Comparison of ENCODE assay signal across 8 mouse cellular contexts in the genomic region with DNA sequence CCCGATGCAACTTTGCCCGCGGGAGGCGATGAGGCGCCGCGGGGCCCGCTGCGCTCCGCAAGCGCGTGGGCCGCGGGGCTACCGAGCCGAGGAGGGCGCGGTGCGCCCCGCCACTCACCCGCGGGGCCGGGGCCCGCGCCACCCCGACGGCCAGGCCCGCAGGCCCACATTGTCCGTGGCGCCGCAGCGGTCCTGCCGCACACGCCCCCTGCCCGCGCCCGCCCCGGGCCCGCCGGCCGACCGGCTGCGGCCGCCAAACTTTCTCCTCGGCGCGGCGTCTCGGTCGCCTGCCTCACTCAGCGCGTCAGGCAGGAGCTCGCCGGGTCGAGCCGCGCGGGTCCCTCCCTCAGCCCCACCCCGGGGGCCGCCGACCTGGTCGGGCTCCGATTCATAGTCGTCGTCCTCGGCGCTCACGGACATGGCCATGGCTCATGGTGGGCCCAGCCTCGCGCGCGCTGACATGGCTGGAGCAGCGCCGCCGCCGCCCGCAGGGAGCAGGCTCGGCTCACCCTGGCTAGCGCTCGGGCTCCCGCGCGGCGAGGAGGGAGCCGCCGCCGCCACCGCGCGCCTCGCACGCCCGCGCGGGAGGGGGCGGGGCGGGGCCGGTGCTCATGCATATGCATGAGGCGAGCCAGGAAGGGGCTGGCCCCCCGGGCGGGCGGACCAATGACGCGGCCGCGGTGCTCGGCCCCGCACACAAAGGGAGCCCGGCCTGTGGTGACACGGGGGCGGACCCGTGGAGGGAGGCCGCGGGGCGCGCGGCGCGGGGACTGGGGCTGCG. TPM values are rescaled to one million over a fixed set of nuclear protein-coding genes. Genes with fewer than 3 reads are reported as not detected.
A peak's percentile ranks its signal among the peaks of the same experiment; 100 is the strongest.
DNase-seq lines count a peak whose midpoint lies in the region; ATAC-seq lines count a peak whose summit lies in the region.

No protein-coding gene starts in this region.

- ATAC-seq in hindbrain, embryonic 13.5 days (ENCODE audit: low FRiP score): peak; percentile 97

- WGBS in hindbrain, embryonic 13.5 days: 1% methylated on average over 83 of the region's 120 CpGs

- H3K4me3 ChIP-seq in hindbrain, embryonic 13.5 days: peak overlapping the region; percentile 86

- no peaks in the 10 kb centered on the region for H3K36me3 ChIP-seq in hindbrain, embryonic 13.5 days

- H3K9ac ChIP-seq in hindbrain, embryonic 13.5 days: peak overlapping the region; percentile 95

- H3K27me3 ChIP-seq in hindbrain, embryonic 13.5 days: no peaks in the 10 kb centered on the region

- peaks cover 44% of the 10 kb centered on the region for H3K4me1 ChIP-seq in hindbrain, embryonic 13.5 days (replicated peaks)

- H3K9me3 ChIP-seq in hindbrain, embryonic 13.5 days: no peaks in the 10 kb centered on the region

- H3K4me2 ChIP-seq in hindbrain, embryonic 13.5 days: peak overlapping the region; percentile 71

- peak; percentile 83 for DNase-seq in R1 (ENCODE audit: low read depth, low spot score)
- DNase-seq in cerebellum, postnatal 14 days: peak; percentile 79 to 84
- peak; percentile 69 to 71 for DNase-seq in frontal cortex, postnatal 14 days (ENCODE audit: low spot score in 2 of 2)
- DNase-seq in layer of hippocampus, postnatal 25 days (ENCODE audit: extremely low spot score in 1 of 2, low spot score in 1 of 2): peak; percentile 72 to 73
- DNase-seq in lung, postnatal 14 days: peak; percentile 91
- DNase-seq in retina, adult 2 months (ENCODE audit: low read depth, low spot score): peak; percentile 70
- DNase-seq in thymus, postnatal 25 days: peak; percentile 91

- H3K27ac ChIP-seq in hindbrain, embryonic 13.5 days: peak overlapping the region; percentile 97

RNA-seq across cellular contexts. Expression of gene Rnf34, which starts 50.1 kb away (rescaled TPM):
- polyA plus RNA-seq in hindbrain, embryonic 13.5 days (2015; fragmentation: Nextera tagmentation; extraction: Ambion mirVana): 48.4 and 50.6 TPM in 2 replicates
- total RNA-seq in layer of hippocampus, postnatal 25 days (2021): 10 to 100 TPM; 58.0 TPM

Comparison
In these comparisons a context has a peak if more than half of its experiments do, and no peak if none do; other contexts are left out.
1. Peak in every context shown above with its lines: DNase-seq, ATAC-seq, H3K4me3 ChIP-seq and H3K27ac ChIP-seq.